Mouse (Mus musculus): Measurements from ENCODE around the gene Ptprb.

Gene Ptprb

DNA sequence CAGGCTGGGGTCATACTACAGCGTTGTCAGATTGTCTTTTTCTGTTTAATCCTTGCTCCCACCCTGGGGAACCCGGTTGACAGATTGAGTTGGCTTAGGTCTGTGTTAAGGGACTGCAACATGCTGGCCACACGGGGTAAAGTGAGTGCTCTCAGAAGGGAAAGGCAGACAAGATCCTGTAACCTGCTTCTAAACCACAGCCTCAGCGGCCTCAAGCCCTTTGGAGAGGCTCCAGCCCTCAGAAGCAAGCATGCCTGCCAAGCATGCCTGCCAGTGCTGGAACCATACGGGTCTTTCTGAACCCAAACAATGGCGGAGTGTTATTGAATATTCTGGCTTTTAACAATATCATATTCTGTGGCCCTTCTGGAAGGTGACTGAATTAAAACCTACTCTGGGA is 149.6 kb downstream of the Ptprb start:
- DNase-seq (ENCODE audit: low spot score in 2 of 2): no peak

DNA sequence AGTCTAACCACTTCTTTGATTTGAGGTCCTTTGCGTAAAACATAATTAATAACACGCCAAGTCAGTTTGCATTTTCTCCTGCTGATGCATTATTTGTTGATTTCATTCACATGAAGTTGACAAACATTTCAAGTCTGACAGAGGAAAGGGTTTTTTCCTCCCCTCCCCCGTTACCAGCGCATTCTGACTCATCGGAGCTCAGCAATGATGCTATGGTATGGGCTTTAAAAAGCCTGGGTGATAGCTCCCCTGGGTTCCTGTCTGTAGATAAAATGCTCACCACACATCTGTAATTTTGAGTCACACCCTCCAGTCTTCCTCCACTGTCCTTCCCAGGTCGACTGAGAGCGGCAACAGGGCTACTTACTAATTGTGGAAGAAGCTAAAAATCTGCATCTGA is 150.9 kb downstream of the Ptprb start:
- no peak for DNase-seq (ENCODE audit: low spot score in 2 of 2)

DNA sequence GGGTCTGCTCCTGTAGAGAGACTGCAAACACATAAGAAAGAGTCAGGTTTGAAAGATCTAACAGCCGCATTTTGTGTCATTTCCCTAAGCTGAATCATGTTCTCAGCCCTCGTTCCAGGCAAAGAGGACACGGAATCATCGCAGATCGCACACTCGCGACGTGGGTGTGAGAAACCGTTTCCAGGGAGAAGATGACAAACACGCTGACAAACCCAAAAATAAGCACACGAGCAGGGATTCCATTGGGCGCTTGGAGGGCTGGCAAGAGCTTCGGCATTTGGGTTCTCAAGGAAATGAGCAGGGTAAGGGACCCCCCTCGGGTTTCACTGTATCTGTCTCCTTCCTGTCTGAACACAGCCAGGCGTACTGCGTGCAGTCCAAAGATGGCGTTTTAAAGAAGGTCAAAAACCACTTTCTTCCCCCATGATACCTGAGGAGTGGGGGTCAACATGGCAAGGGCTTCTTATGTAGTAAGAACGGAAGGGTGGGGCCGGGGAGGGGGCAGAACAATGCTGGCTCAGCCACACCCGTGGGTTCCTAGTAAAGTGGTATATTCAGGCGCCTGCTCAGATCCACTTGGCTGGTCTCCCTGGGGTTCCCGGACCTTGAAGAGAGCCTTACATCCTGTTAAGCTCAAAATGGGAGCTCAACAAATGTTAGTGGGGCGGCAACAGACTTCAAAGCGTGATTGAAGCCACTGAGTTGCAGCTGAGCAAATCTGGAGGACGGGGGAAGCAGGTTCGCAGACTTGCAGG is 152.9 kb downstream of the Ptprb start:
- peak; percentile 84 to 87 for DNase-seq (ENCODE audit: low spot score in 2 of 2)

DNA sequence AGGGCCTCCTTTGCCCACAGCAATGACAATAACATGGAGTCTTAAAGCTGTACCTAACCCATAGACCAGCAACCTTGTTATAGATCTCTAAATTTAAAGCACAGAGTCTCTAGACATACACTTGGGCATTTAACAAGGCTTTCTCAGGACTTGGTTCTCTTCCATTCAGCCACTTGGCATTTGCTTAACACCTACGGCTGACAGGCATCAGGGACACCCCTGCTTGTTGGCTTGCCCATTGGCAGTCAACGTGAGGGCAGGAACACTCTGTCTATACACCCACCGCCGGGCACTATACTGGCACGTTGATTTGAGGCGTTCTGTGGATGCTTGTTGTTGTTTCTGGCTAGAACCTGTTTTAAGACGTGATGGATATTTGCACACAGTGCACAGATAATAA is 157.1 kb downstream of the Ptprb start:
- no peak for DNase-seq (ENCODE audit: low spot score in 2 of 2)

DNA sequence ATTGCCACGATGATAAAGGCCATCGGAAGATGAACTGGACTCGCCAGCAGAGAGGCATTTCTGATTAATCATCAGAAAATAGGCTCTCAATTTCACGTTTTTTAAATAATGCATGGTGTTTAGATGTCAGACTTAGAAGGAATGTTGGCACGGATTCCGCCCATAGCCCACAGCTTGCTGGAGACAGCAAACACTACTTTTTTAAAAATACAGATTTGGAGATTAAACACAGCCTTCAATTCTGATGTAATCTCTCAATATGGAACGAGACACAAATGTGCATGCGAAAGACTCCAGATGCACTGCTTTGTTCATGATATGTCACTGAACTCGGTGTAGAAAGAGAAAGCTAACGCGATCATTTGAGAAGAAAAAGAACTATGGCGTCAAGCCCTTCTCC is 160.1 kb downstream of the Ptprb start:
- no peak for DNase-seq (ENCODE audit: low spot score in 2 of 2)

Measured in right cerebral cortex, adult 2 months (tissue).